Mouse (Mus musculus): ENCODE measurements around the gene Spdya.
A peak's percentile ranks its signal among the peaks of the same experiment; 100 is the strongest.
"Not testable (repeated sequence)": the region's sequence is repeated elsewhere in the genome, so short reads cannot be mapped to it uniquely, and the experiment has no call there.

Gene Spdya

DNA sequence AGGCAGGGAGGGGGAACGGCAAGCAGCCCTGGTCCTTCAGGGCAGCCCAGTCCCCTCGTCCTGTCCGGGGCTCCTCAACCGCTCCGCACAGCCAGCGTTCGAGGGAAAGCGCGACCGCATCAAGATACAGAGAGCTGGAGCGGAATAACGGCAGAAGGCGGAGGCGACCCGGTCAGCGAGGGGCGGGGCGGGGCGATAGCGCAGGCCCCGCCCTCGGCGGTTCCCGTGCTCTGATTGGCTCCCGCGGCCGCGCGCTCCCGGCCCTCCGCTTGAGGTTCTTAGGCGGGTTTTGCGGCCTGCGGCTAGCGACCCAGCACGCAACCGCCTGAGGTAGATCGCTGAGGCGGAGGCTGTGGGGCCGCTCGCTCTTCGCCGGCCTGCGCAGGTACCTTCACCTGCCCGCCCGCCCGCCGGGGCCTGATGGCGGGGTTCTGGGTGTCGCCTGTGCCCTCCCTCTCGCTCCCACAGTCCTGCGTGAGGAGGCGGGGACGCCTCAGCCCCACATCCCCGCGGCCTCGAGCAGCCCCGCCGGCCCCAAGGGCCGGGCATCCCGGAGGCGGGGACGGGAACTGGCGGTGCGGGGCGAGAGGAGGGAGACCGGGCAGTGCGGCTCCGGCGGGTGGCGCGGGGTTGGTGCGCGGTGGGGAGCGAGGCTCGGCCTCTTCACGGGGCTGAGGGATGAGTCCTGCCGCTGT is at the start of gene Spdya:
Gene Spdya, plus strand, starts transcription at position 305 of the 695 bp plus-strand sequence.
- peak; percentile 77 for DNase-seq (ENCODE audit: low read depth, low spot score)

DNA sequence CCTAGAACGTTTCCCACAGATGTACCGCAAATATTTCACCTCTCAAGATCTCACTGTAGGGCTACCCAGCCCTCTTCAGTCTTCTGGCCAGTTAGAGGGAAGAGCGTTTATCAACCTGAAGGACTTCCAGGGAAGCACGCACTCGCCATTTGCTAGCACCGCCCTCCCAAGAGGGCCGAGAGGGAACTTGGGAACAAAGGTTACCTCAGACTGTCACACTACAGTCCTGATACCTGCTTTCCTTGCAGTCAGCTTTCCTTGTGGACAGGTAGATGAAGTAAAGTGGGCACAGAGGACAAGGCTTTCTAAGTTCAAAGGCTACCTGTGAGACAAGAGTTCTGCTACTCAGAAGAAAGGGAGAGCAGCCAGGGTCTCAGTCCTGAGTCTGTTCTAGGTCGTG is 45.0 kb upstream of the Spdya start:
- no peak for DNase-seq (ENCODE audit: low read depth, low spot score)

DNA sequence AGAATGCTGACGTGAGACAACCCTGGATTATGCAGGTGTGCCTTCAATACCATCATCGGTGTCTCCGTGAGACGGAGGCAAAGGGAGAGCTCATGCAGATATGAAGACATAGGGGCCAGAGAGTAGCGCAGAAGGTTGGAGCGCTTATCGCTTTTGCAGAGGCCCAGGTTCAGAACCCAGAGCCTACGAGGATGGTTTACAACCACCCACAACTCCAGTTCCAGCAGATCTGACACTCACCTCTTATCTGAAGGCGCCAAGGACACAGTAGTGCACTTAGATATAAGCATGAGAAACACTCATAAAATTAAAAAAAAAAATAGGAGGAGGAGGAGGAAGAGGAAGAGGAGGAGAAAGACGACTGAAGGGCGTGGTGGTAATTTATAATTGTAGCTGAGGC is 41.6 kb upstream of the Spdya start:
- DNase-seq (ENCODE audit: low read depth, low spot score), result no peak

DNA sequence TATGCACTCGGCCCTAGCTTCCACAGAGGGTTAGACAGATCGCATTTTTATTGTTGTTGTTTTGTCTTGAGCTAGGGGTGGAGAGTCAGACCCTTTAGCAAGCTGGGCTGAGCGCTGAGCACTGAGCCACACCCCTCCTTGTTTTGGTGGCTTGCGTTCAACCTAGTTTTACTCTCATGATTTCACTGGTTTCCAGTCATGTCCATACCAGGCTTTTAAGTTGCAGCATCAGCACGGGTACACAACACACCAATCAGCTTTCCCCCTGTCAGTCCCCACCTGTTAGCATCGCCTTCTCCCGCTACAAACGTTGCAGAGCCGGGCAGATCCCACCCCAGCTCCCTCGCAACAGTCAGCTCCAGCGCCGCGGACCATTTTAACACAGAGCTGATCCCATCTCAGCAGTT is 25.6 kb upstream of the Spdya start:
- DNase-seq (ENCODE audit: low read depth, low spot score), result no peak

DNA sequence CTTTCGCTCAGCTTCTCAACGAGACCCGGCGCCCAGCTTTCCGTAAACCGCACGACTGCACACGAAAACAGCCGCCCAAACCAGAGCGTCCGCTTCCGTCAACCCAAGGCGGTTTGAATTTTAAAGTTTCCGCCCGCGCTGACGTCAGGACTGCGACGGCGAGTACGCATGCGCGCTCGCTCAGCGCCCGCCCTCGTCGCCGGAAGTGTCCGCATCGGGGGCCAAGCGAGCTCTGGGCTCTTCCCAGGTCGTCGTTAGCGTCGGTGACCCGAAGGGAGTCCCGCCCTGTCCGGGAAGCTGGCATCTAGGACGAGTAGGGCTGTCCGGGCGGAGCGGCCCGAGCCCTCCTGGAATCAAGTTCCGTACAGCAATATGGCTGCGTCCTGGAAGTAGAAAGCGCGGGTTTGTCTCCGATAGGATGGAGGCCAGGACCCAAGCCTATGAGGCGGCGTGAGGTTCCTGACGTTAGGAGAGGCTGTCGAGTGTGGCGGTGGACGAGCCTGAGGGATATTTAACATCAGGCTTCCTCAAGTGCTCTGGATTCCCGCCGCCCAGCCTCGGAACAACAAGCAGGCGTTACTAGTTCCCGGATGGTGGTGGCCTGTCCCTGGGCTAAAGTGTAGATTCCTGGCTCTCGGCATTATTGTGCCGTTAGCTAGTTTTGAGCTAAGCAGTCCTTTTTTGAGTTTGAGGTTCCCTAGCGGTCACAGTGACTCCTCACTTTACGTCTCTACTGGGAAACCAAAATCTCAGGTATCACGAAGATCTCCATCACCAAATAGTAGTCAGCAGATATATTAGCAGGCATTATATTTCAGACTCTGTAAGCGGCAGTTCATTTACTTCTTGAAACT is 24.9 kb upstream of the Spdya start, which contains the start of gene Ndc80:
Gene Ndc80, minus strand, starts transcription at position 147 of the 854 bp plus-strand sequence.
- peak; percentile 93 for DNase-seq (ENCODE audit: low read depth, low spot score)

DNA sequence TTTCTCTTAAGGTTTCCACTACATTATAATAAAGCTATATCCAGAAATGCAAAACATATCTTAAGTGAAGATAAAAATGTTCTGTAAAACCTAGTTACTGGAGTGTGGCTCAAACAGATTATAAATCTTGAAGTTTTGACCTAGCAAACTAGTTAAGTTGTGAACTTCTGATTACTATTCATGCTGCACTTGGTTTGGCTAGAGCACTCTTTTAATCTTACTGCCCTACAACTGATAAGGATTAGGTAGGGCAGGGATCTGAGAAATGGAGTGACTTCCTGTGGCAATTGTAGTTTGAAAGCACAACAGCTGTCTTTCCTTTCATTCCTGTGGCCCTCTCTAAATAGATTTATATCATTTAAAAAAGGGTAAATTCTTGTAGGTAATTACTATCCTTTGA is 23.8 kb upstream of the Spdya start:
- DNase-seq (ENCODE audit: low read depth, low spot score), result no peak

- DNase-seq (ENCODE audit: low read depth, low spot score), result not testable (repeated sequence)
Observed at GRCm38 (mm10) chr17:71535595-71535994, 16.3 kb upstream of the Spdya start.

DNA sequence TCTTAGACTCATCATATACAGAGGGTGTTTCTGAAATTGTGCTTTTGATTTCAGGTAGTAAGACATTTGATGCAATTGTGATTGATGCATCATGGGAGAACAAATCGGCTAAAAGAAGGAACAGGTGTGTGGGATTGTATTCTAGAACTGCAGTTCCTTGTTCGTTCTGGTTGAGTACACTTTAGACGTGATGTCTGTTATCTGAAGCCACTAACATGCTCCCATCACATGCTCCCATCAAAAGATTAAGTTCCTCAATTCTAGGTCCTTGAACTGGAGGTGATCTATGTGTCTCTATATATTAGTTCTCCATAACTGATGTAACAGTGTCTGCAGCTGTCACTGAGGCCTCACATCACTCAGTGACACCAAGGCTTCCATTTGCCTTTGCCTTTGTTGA is 14.7 kb upstream of the Spdya start:
- no peak for DNase-seq (ENCODE audit: low read depth, low spot score)

- DNase-seq (ENCODE audit: low read depth, low spot score), result no peak
Observed at GRCm38 (mm10) chr17:71548586-71548985, 3.3 kb upstream of the Spdya start.

DNA sequence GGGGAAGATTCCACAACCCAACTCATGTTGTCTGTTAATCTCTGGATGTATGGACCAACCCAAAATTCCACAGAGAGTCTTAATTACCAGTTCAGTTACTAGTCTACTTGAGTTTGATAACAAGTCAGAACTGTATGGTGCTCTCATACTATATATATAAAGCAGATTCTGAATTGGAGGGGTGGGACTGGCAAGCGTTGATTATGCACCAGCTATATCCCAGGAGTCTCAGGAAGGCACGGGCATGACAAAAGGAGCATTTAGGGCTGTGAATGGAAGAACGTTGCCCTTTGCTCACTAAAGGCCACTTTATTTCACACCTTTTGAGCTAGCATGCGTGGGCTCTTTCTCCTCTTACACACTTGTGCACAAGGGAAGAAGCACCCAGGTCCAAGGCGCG is 511 bp upstream of the Spdya start:
- DNase-seq (ENCODE audit: low read depth, low spot score), result no peak

DNA sequence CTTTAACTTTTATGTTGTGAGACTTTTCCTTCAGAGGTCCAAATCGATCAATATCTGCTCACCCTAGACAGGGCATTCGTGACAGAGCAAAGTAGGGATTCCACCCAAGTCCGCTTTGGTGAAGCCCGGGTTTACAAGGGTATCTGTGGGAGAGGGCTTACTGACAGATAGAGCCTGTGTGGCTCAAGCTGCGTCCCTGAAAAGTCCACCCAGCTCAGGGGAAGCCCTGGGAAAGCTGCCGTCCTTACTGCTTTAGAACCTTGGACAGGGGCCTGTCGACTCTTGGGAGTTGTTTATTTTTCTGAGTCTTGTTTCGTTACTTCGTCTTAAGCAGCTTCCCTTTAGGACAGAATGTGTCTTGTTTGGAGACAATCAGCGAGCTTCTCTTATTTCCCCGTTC is 1.0 kb downstream of the Spdya start:
- DNase-seq (ENCODE audit: low read depth, low spot score), result no peak

GRCm38 (mm10) chr17:71561631-71562030 is 9.8 kb downstream of the Spdya start:
- DNase-seq (ENCODE audit: low read depth, low spot score), result peak; percentile 23

DNA sequence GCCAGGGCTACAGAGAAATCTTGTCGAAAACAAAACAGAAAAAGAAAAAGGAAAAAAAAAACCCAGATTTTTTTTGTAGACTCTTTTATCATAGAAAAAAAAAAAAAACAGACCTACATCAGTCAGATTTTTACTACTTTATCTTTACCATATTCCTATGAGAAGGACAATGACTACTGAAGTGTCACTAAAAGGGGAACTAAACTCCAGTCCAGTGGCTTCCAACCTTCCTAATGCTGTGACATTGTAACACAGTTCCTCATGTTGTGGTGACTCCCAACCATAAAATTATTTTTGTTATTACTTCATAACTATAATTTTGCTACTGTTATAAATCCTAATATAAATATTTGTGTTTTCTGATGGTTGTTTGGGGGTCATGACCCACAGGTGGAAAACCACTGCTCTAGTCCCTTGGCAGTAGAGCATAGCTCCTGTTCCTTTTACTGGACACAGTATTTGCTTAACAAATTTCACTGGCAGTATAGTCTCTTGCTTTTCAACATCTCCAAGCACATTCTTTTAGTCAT is 27.4 kb downstream of the Spdya start:
- no peak for DNase-seq (ENCODE audit: low read depth, low spot score)

GRCm38 (mm10) chr17:71597881-71598658 is 46.2 kb downstream of the Spdya start:
- no peak for DNase-seq (ENCODE audit: low read depth, low spot score)

- DNase-seq (ENCODE audit: low read depth, low spot score), result peak; percentile 76
Observed at GRCm38 (mm10) chr17:71598659-71599554, 47.0 kb downstream of the Spdya start.

GRCm38 (mm10) chr17:71615638-71616318 is 63.9 kb downstream of the Spdya start, which contains the start of gene Wdr43:
Wdr43 (plus strand) TSS chr17:71615895.
- peak; percentile 91 for DNase-seq (ENCODE audit: low read depth, low spot score)

DNA sequence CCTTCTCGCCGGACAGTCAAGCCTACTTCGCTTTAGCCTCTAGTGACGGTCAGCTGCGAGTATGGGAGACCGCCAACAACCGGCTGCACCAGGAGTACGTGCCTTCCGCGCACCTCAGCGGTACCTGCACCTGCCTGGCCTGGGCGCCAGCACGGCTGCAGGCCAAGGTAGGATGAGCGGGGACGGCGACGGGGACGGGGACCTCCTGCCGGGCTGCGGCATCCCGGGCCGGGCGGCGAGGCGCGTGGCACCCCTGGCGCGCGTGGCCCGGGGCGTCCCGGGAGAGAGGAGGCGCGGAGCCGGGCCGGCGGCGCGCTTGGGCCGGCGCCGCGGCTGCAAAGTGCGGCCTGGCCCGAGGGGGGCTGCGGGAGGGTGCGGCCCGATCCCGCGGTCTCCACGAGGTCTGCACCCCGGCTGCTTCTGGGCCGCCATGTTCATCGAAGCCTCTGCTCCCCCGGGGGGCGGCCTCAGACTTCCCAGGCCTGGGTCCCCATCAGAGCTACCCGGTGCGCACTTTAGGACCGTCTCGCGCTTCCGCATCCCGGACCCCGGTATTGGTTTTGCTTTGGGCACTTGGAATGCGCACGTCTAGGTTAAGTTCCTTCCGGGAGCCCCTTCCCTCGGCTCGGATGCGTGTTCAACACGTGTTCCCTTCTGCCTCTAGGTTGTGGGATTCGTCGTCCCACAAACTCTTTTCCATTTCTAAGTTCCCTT is 64.6 kb downstream of the Spdya start:
- no peak for DNase-seq (ENCODE audit: low read depth, low spot score)

DNA sequence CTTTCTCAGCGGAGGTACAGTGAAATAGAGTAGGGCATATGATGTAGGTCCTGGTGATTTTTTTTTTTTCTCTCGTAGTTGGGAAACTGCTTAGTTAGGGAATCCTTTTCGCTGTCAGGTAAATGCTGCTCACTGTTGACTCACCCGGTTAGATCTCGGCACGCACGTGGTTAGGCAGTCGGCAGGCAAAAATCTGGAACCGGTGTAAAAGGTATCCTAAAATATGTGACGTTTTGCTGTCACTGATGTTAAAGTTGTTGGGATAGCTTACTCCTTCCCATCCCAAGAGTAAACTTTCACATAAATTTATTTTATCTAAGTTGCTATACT is 65.1 kb downstream of the Spdya start:
- DNase-seq (ENCODE audit: low read depth, low spot score), result no peak

DNA sequence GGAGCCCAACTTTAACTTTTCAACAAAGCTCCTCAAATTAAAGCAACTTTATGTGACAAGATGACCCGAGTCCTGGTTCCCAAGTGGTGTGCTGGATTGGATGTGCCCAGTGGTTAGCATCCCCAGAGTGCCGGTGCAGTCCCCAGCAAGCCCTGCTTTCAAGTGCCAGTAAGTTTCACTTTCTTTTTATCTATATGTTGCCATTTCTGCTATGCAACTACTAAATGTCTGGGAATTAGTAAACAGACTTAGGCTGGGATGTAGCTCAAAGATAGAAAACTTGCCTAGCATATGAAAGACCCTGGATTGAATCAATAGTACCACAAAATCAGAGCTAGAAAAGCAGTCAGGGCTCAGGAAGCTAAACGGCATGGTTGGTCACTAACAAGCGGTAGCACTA is 66.1 kb downstream of the Spdya start:
- DNase-seq (ENCODE audit: low read depth, low spot score), result no peak

DNA sequence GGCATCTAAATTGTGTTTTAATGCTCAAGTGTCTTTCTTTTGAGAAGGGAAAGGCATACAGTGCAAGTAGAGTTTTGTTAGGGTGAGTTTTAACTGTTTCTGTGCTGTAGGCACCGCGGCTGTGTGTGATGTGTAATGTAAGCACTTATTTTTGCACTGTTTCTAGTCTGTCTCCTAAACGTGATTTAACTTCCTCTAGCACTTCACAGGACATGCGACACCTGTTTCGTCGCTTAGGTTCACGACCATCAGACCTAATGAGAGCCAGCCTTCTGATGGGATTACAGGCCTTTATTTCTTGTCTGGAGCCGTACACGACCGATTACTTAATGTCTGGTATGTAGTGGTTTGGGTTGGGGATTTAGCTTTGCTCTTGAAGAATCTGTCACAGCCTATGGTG is 79.9 kb downstream of the Spdya start:
- no peak for DNase-seq (ENCODE audit: low read depth, low spot score)
